Mouse (Mus musculus) kidney, embryonic 14.5 days (tissue): ENCODE results near the gene Tbc1d9b. TPM values are rescaled to one million over a fixed set of nuclear protein-coding genes. Genes with fewer than 3 reads are reported as not detected.

Source experiments
- ATAC-seq: fragments of 200-750 bp; cut with Nextera tagmentation; 2 replicates; pipeline ENCODE4 v1.8.0; 2017; ENCODE audit warnings: moderate number of reproducible peaks, mild to moderate bottlenecking, moderate TSS enrichment, moderate library complexity; ENCODE audit not compliant: low FRiP score, low TSS enrichment
- H3K27ac ChIP-seq: fragments of 300-500 bp; sonication (generic); 2 replicates; pipeline ENCODE4 v1.5.1; 2014; ENCODE audit warnings: low read depth, mild to moderate bottlenecking, low read length, moderate library complexity, mixed read lengths
- H3K27me3 ChIP-seq: fragments of 300-500 bp; sonication (generic); 2 replicates; pipeline ENCODE4 v1.6.1; 2014; ENCODE audit warnings: mild to moderate bottlenecking, low read length; ENCODE audit not compliant: control insufficient read depth, insufficient read depth
- H3K36me3 ChIP-seq: fragments of 300-500 bp; sonication (generic); 2 replicates; pipeline ENCODE4 v1.6.1; 2014; ENCODE audit warnings: low read length, mixed read lengths; ENCODE audit not compliant: control insufficient read depth, insufficient read depth
- H3K4me1 ChIP-seq: fragments of 300-500 bp; sonication (generic); 2 replicates; pipeline ENCODE4 v1.6.1; 2014; ENCODE audit warnings: low read length, mixed read lengths; ENCODE audit not compliant: control insufficient read depth, insufficient read depth
- H3K4me2 ChIP-seq: fragments of 300-500 bp; sonication (generic); replicated peaks from 2 replicates; pipeline ENCODE4 v1.6.1; 2014; ENCODE audit warnings: low read depth, mild to moderate bottlenecking, low read length
- H3K4me3 ChIP-seq: fragments of 300-500 bp; sonication (generic); 2 replicates; pipeline ENCODE4 v1.5.1; 2014; ENCODE audit warnings: mild to moderate bottlenecking, low read length
- H3K9ac ChIP-seq: fragments of 300-500 bp; sonication (generic); 2 replicates; pipeline ENCODE4 v1.6.1; 2014; ENCODE audit warnings: low read depth, mild to moderate bottlenecking, low read length, moderate library complexity
- H3K9me3 ChIP-seq: fragments of 300-500 bp; sonication (generic); 2 replicates; pipeline ENCODE4 v1.6.1; 2016; ENCODE audit warnings: low read length; ENCODE audit not compliant: control insufficient read depth
- WGBS: fragments of 180-500 bp; shearing (Covaris S2); extraction: QIAGEN DNeasy Blood & Tissue Kit; methylation state at CpG from one replicate; pipeline ENCODE4 v1.1.7; 2014; 5-methylcytosine and 5-hydroxymethylcytosine counted together
- polyA plus RNA-seq: library from polyadenylated mRNA; unstranded; fragments of >200 nt; fragmentation: Nextera tagmentation; extraction: Ambion mirVana; gene quantifications from 2 replicates; pipeline ENCODE4 v1.2.1, GENCODE M21; 2014

Gene Tbc1d9b
- polyA plus RNA-seq, 1 experiment from 2014 or later, result 36.8 TPM

DNA sequence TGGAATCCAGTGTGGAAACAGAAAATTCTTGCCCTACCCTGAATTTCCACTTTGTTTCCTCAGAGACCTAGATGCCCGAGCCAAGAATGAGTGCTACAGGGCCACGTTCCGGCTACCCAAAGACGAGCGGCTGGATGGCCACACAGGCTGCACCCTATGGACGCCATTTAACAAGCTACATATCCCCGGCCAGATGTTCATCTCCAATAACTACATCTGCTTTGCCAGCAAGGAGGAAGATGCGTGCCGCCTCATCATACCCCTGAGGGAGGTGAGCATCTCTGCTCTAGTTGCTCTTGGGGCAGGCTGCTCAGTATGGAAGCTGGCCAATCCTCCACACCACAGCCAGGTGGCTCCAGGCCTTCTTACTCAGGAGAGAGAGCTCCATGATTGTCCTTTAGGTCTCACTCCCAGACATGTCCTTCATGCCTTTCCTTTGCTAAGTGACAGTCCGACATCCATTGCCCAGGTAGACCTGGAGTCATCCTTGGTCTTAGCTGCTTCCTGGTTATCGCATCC is 16.8 kb downstream of the Tbc1d9b start:
- Histone ChIP-seq H3K9me3 (no peaks in the 10 kb centered on the region), H3K27me3 (no peaks in the 10 kb centered on the region), H3K9ac (no peak overlapping the region), H3K4me1 (no peaks in the 10 kb centered on the region), H3K27ac (no peak overlapping the region), H3K4me3 (no peak overlapping the region), H3K36me3 (peaks cover 82% of the 10 kb centered on the region), H3K4me2 (no peak overlapping the region)
- no peak for ATAC-seq
- 94% methylated on average over 11 of the region's 11 CpGs for WGBS

DNA sequence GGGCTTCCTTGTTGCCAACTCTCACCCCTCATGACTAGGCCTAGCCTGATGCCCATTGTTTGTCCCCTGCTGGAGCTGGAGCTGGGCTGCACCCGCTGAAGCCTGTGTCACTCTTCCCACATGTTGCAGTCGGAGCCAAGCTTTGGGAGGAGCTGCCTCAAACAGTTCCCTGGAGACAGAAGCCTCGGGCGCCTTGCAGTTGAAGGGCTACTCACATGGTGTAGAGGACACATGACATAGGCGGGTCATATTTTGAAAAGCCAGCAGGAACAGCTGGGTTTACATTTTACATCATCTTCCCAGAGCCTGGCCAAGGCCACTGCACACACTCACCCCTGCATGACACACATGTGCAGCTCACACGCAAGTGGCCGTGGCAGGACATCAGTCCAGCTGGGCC is 18.0 kb downstream of the Tbc1d9b start:
- H3K9me3 ChIP-seq, result no peaks in the 10 kb centered on the region
- H3K27me3 ChIP-seq, result no peaks in the 10 kb centered on the region
- H3K4me3 ChIP-seq, result no peak overlapping the region
- 87% methylated on average over 7 of the region's 7 CpGs for WGBS
- ATAC-seq, result no peak
- peaks cover 5% of the 10 kb centered on the region for H3K4me1 ChIP-seq
- H3K4me2 ChIP-seq, result no peak overlapping the region
- H3K36me3 ChIP-seq, result peaks cover 81% of the 10 kb centered on the region
- H3K27ac ChIP-seq, result no peak overlapping the region
- H3K9ac ChIP-seq, result no peak overlapping the region

DNA sequence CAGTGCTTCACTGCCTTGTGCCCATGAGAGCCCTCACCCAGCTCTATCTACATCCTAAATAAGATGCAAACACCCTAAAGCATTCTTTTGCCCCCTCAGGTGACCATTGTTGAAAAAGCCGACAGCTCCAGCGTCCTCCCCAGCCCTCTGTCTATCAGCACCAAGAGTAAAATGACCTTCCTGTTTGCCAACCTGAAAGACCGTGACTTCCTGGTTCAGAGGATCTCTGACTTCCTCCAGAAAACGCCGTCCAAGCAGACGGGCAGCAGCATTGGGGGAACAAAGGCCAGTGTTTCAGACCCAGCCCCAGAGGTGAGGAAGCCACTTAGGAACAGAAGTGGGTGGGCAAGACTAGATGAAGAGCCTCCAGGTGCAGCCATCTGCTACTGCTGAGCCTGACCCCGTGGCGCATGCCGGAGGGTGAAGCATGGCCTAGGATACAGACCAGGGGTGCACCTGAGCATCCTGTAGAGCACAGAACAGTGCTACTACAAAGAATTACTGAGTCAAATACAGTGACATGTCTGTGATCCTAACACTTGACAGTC is 18.5 kb downstream of the Tbc1d9b start:
- 88% methylated on average over 9 of the region's 9 CpGs for WGBS
- H3K4me1 ChIP-seq, result peaks cover 9% of the 10 kb centered on the region
- H3K27me3 ChIP-seq, result no peaks in the 10 kb centered on the region
- H3K9ac ChIP-seq, result no peak overlapping the region
- H3K9me3 ChIP-seq, result no peaks in the 10 kb centered on the region
- no peak overlapping the region for H3K4me2 ChIP-seq
- H3K4me3 ChIP-seq, result no peak overlapping the region
- no peak overlapping the region for H3K27ac ChIP-seq
- no peak for ATAC-seq
- peaks cover 83% of the 10 kb centered on the region for H3K36me3 ChIP-seq

DNA sequence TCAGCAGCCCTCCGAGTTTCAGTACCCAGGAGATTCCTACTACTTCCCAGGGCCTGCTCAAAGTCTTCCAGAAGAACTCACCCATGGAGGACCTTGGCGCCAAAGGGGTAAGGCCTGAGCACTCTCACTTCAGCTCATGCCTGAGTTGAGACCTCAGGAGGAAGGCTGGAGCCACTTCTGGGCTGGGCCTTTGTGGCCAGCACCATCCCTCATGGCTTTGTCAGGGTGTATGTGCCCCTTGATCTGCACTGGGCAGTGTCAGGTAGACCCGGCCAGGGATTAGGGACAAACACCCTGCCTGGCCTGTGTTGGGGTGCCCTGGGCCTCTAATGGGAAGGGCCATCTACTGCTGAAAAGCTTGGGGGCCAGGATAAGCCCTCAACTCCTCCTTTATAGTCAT is 20.2 kb downstream of the Tbc1d9b start:
- 78% methylated on average over 3 of the region's 3 CpGs for WGBS
- H3K36me3 ChIP-seq, result peaks cover 82% of the 10 kb centered on the region

DNA sequence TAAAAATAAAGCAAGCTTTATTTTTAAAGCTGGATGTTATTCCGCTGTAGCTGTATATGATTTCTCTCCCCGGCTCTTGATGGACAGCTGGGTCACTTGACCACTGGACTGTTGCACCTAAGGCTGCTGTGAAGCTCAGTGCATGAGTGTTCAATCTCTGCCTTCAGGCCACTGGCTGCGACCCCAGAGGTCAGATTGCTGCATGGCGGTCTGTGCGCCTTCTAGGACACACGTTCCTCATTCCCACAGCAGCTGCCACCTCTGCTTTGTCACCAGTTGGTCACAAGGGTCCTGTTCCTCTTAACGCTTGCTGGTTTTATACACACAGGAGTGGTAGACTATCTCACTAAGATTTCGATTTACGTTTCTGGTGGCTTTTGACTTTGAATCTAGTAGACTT is 23.0 kb downstream of the Tbc1d9b start:
- Histone ChIP-seq H3K4me1 (peaks cover 9% of the 10 kb centered on the region), H3K9ac (no peak overlapping the region), H3K27me3 (no peaks in the 10 kb centered on the region), H3K4me2 (no peak overlapping the region), H3K27ac (no peak overlapping the region), H3K4me3 (no peak overlapping the region), H3K9me3 (no peaks in the 10 kb centered on the region), H3K36me3 (peaks cover 88% of the 10 kb centered on the region)
- whole genome bisulfite sequencing, result 40% methylated on average over 9 of the region's 9 CpGs
- ATAC-seq, result no peak

More for the DNA sequence above, 20.2 kb downstream of the Tbc1d9b start:
- Histone ChIP-seq H3K27me3 (no peaks in the 10 kb centered on the region), H3K4me3 (no peak overlapping the region), H3K27ac (no peak overlapping the region), H3K4me2 (no peak overlapping the region), H3K4me1 (peaks cover 9% of the 10 kb centered on the region), H3K9me3 (no peaks in the 10 kb centered on the region), H3K9ac (no peak overlapping the region)
- ATAC-seq, result no peak

DNA sequence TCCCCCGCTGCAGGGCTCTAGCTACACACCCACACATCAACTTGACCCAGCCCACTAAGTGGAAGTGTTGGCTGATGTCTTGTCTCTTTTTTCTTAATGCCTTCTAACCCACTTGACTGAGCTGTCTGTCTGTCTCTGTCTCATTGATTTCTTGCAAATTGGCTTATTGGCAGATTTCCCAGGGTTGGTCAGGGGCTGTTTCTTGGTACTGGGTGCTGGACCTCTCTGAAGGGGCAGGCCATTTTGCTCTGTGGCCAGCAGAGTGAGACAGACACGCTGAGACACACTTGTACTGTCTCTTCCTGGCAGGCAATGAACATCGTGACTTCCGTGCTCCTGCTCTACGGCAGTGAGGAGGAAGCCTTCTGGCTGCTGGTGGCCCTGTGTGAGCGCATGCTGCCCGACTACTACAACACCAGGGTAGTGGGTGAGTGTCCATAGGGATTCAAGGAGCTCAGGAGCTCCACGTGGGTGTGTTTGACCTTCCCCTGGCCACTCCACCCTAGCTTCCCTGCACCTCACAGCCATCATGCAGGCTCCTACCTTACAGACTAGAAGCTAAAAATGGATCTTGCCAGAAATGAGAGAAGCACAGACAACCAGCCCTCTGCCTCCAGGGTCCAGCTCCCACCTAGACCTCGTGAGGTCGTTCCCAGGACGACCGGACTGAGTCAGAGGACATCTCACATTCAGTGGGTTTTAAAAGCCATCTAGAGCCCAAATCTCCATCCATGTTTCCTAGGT is 23.8 kb downstream of the Tbc1d9b start:
- Histone ChIP-seq H3K9ac (no peak overlapping the region), H3K4me3 (no peak overlapping the region), H3K4me2 (no peak overlapping the region), H3K9me3 (no peaks in the 10 kb centered on the region), H3K4me1 (peaks cover 9% of the 10 kb centered on the region), H3K36me3 (peaks cover 87% of the 10 kb centered on the region), H3K27ac (no peak overlapping the region), H3K27me3 (no peaks in the 10 kb centered on the region)
- whole genome bisulfite sequencing, result 74% methylated on average over 12 of the region's 12 CpGs
- no peak for ATAC-seq

DNA sequence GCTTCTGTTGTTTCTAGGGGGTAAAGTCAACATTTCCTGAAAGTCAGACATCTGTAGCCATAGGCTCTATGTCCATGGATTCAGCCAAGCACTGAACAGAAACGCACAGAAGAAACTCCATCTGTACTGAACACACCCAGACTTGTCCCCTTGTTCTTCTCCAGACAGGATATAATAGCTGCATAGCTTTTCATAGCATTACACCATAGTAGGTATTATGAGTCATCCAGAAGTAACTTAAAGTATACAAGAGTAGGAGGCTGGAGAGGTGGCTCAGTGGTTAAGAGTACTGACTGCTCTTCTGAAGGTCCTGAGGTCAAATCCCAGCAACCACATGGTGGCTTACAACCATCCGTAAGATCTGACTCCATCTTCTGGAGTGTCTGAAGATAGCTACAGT is 24.6 kb downstream of the Tbc1d9b start:
- Histone ChIP-seq H3K9ac (no peak overlapping the region), H3K36me3 (peaks cover 85% of the 10 kb centered on the region), H3K9me3 (no peaks in the 10 kb centered on the region), H3K4me2 (no peak overlapping the region), H3K27me3 (no peaks in the 10 kb centered on the region), H3K4me1 (peaks cover 9% of the 10 kb centered on the region), H3K4me3 (no peak overlapping the region), H3K27ac (no peak overlapping the region)
- ATAC-seq, result no peak
- WGBS, result 88% methylated on average over 2 of the region's 2 CpGs

DNA sequence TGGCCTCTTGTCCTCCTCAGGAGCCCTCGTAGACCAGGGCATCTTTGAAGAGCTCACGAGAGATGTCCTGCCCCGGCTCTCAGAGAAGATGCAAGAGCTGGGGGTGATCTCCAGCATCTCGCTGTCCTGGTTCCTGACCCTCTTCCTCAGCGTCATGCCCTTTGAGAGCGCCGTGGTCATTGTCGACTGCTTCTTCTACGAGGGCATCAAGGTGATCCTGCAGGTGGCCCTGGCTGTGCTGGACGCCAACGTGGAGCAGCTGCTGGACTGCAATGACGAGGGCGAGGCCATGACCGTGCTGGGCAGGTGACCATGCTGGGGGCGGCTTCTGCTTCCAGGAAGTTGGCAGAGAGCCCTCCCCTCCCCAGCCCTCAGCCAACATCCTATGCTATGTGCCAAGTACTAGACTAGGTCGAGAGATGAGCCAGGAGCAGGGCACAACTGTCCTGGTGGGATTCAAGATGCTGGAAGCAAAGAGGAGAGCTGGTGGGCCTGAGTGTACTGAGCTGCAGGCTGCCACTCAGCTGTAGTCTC is 25.6 kb downstream of the Tbc1d9b start:
- Histone ChIP-seq H3K27ac (no peak overlapping the region), H3K4me2 (no peak overlapping the region), H3K4me3 (no peak overlapping the region), H3K36me3 (peaks cover 82% of the 10 kb centered on the region), H3K27me3 (no peaks in the 10 kb centered on the region), H3K9ac (no peak overlapping the region), H3K9me3 (no peaks in the 10 kb centered on the region), H3K4me1 (peaks cover 9% of the 10 kb centered on the region)
- ATAC-seq, result no peak
- WGBS, result 93% methylated on average over 16 of the region's 16 CpGs

DNA sequence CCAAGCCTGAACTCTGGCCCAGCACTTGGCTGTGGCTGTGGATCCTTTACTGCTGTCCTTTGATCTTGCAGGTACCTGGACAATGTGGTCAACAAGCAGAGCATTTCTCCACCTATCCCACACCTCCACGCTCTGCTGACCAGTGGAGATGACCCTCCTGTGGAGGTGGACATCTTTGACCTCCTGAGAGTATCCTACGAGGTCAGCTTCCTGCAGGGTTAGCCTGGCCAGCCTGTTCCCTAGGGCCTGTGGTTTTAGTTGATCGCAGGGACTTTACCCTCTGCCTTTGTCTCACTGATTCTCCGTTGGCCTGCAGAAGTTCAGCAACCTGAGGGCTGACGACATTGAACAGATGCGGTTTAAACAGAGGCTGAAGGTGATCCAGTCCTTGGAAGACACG is 27.1 kb downstream of the Tbc1d9b start:
- H3K36me3 ChIP-seq, result peaks cover 74% of the 10 kb centered on the region
- ATAC-seq, result no peak
- H3K27me3 ChIP-seq, result no peaks in the 10 kb centered on the region
- no peaks in the 10 kb centered on the region for H3K9me3 ChIP-seq
- no peak overlapping the region for H3K27ac ChIP-seq
- WGBS, result 90% methylated on average over 7 of the region's 7 CpGs
- no peak overlapping the region for H3K4me3 ChIP-seq
- H3K9ac ChIP-seq, result no peak overlapping the region
- H3K4me1 ChIP-seq, result peaks cover 9% of the 10 kb centered on the region
- H3K4me2 ChIP-seq, result no peak overlapping the region
